Mouse (Mus musculus) CH12.LX (cell line): ENCODE measurements around the gene Cdk5.

ENCODE experiments used
- CTCF ChIP-seq, 2 experiments: IDR thresholded peaks in 1 of 2; conservative IDR thresholded peaks in 1 of 2; 2 replicates each; pipeline ENCODE4 v1.5.1; 2011 to 2012; ENCODE audit warnings: low read depth in 2 of 2, low read length in 2 of 2, improper control_type of control experiment in 1 of 2, inconsistent platforms in 1 of 2, mild to moderate bottlenecking in 1 of 2, moderate library complexity in 1 of 2
- MAFK ChIP-seq: IDR thresholded peaks from 2 replicates; pipeline ENCODE4 v1.6.1; 2011; ENCODE audit warnings: low read length, improper control_type of control experiment; ENCODE audit not compliant: insufficient replicate concordance
- RCOR1 ChIP-seq: conservative IDR thresholded peaks from 2 replicates; pipeline ENCODE4 v1.6.1; 2012; ENCODE audit warnings: low read depth, mild to moderate bottlenecking, inconsistent platforms, low read length, improper control_type of control experiment
- USF2 ChIP-seq: conservative IDR thresholded peaks from 2 replicates; pipeline ENCODE4 v1.6.1; 2011; ENCODE audit warnings: low read depth, low read length, improper control_type of control experiment
- ZC3H11A ChIP-seq: IDR thresholded peaks from 2 replicates; pipeline ENCODE4 v1.6.1; 2012; ENCODE audit warnings: low read depth, mild to moderate bottlenecking, inconsistent platforms, low read length, improper control_type of control experiment

DNA sequence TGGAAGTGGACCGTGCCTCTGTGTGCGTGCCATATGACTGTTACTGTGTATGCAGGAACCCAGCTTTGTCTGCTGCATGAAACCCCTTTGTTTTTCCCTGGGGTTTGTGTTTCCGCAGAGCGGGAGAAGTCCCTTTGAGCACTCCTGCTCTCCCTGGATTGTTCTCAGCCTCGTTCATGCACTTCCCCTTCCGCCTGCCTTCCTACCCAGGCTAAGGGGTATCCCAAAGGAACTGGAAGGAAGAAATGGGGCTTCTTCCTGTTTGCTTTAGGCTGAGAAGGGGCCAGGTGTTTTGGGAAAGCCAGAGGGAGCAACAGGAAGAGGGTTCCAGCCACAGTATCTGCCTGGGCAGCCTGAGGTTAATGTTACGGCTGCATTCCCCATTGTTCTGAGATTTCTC lies 32.3 kb upstream of the Cdk5 start:
- no peak for TF ChIP-seq CTCF (conservative IDR thresholded peaks at IDR 0.05 in 1 of 2, IDR thresholded peaks at IDR 0.05 in 1 of 2; ENCODE audit: low read depth in 2 of 2, low read length in 2 of 2)
- no peak for TF ChIP-seq RCOR1
- no peak for TF ChIP-seq ZC3H11A
- TF ChIP-seq MAFK: no peak
- no peak for TF ChIP-seq USF2
